Mouse (Mus musculus) hindbrain, embryonic 14.5 days (tissue): Measurements from ENCODE around the gene Isca1. TPM values are rescaled to one million over a fixed set of nuclear protein-coding genes. Genes with fewer than 3 reads are reported as not detected.
"Not testable (repeated sequence)": the region's sequence is repeated elsewhere in the genome, so short reads cannot be mapped to it uniquely, and the experiment has no call there.

ENCODE experiments used
- ATAC-seq: fragments of 200-750 bp; cut with Nextera tagmentation; 2 replicates; pipeline ENCODE4 v1.8.0; 2017; ENCODE audit warnings: moderate number of reproducible peaks, mild to moderate bottlenecking, moderate TSS enrichment, moderate library complexity; ENCODE audit not compliant: low FRiP score
- DNase-seq: peaks from one replicate; pipeline ENCODE4 v3.0.0-alpha.2; 2015; ENCODE audit warnings: low spot score
- H3K27ac ChIP-seq: fragments of 300-500 bp; sonication (generic); 2 replicates; pipeline ENCODE4 v1.5.1; 2014; ENCODE audit warnings: mild to moderate bottlenecking, moderate library complexity
- H3K27me3 ChIP-seq: fragments of 300-500 bp; sonication (generic); 2 replicates; pipeline ENCODE4 v1.6.1; 2014; ENCODE audit warnings: mild to moderate bottlenecking, low read length, mixed read lengths; ENCODE audit not compliant: control insufficient read depth, insufficient read depth
- H3K36me3 ChIP-seq: fragments of 300-500 bp; sonication (generic); replicated peaks from 2 replicates; pipeline ENCODE4 v1.6.1; 2014; ENCODE audit not compliant: control insufficient read depth, insufficient read depth
- H3K4me1 ChIP-seq: fragments of 300-500 bp; sonication (generic); replicated peaks from 2 replicates; pipeline ENCODE4 v1.6.1; 2014; ENCODE audit warnings: antibody characterized with exemption, low read length, mixed read lengths; ENCODE audit not compliant: control insufficient read depth, insufficient read depth
- H3K4me2 ChIP-seq: fragments of 300-500 bp; sonication (generic); replicated peaks from 2 replicates; pipeline ENCODE4 v1.6.1; 2014; ENCODE audit warnings: mild to moderate bottlenecking, moderate library complexity
- H3K4me3 ChIP-seq: fragments of 300-500 bp; sonication (generic); replicated peaks from 2 replicates; pipeline ENCODE4 v1.5.1; 2014; ENCODE audit warnings: mild to moderate bottlenecking, low read length
- H3K9ac ChIP-seq: fragments of 300-500 bp; sonication (generic); 2 replicates; pipeline ENCODE4 v1.6.1; 2014
- H3K9me3 ChIP-seq: fragments of 300-500 bp; sonication (generic); 2 replicates; pipeline ENCODE4 v1.6.1; 2016; ENCODE audit warnings: low read length; ENCODE audit not compliant: control insufficient read depth
- WGBS: fragments of 180-500 bp; shearing (Covaris S2); extraction: QIAGEN DNeasy Blood & Tissue Kit; methylation state at CpG from one replicate; pipeline ENCODE4 v1.1.7; 2014; 5-methylcytosine and 5-hydroxymethylcytosine counted together
- polyA plus RNA-seq: library from polyadenylated mRNA; unstranded; fragments of >200 nt; fragmentation: Nextera tagmentation; extraction: Ambion mirVana; gene quantifications from 2 replicates; pipeline ENCODE4 v1.2.1, GENCODE M21; 2014

Isca1 gene
- polyA plus RNA-seq, 1 experiment from 2014 or later: 185 TPM

DNA sequence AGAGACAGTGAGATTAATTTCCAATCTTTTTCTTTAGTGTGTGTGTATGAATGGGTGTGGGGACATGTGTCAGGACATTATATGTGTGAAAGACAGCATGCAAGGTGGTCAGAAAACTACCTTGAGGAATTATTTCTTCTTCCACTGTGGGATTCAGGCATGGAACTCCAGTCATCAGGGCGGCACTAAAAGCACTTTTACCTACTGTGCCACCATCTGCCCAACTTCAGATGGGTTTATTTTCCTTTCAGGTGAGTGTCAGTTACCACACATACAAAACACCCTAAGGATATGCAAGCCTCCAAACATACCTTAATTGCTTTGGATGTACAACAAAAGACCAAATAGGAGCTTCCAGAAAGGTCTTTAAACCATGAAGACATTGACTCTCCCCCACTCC is 25.2 kb upstream of the Isca1 start:
- Histone ChIP-seq H3K27ac (no peak overlapping the region), H3K36me3 (peaks cover 99% of the 10 kb centered on the region), H3K9me3 (no peaks in the 10 kb centered on the region), H3K4me1 (no peaks in the 10 kb centered on the region), H3K27me3 (no peaks in the 10 kb centered on the region), H3K4me3 (no peak overlapping the region), H3K4me2 (no peak overlapping the region), H3K9ac (no peak overlapping the region)
- 95% methylated on average over 1 of the region's 1 CpGs for WGBS
- ATAC-seq (no peak), DNase-seq (no peak)

- Histone ChIP-seq H3K9me3 (no peaks in the 10 kb centered on the region), H3K27ac (no peak within 1 kb of the TSS), H3K9ac (no peak within 1 kb of the TSS), H3K4me1 (no peaks in the 10 kb centered on the region), H3K36me3 (peaks cover 98% of the 10 kb centered on the region), H3K4me2 (no peak within 1 kb of the TSS), H3K4me3 (no peak within 1 kb of the TSS), H3K27me3 (no peaks in the 10 kb centered on the region)
- DNase-seq (no peak), ATAC-seq (no peak)
- 94% methylated on average over 7 of the region's 7 CpGs for WGBS
Measured at GRCm38 (mm10) chr13:59782145-59782544, 12.5 kb upstream of the Isca1 start, which contains the start of gene Gm49354. Gm49354 (minus strand) TSS chr13:59782245.

DNA sequence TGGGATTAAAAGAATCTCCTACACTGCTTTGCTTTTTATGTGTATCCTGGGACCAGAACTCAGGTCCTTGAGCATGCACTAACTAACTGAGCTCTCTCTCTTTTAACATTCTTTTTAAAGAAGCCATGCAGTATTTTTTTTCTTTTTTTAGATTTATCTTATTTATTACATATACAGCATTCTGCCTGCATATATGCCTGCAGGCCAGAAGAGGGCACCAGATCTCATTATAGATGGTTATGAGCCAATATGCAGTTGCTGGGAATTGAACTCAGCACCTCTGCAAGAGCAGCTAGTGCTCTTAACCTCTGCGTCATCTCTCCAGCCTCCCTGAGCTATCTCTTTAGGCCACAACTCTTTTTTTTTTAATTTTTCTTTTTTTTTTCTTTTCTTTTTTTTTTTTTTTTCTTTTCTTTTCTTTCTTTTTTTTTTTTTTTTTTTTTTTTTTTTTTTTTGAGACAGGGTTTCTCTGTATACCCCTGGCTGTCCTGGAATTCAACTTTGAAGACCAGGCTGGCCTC is 10.2 kb upstream of the Isca1 start:
- not testable (repeated sequence) for H3K9ac ChIP-seq, H3K27me3 ChIP-seq, DNase-seq, H3K9me3 ChIP-seq, H3K4me3 ChIP-seq, H3K27ac ChIP-seq, H3K4me1 ChIP-seq, ATAC-seq, H3K4me2 ChIP-seq
- WGBS: 100% methylated on average over 1 of the region's 1 CpGs
- peaks cover 98% of the 10 kb centered on the region for H3K36me3 ChIP-seq

GRCm38 (mm10) chr13:59779213-59779612 is 9.6 kb upstream of the Isca1 start:
- H3K36me3 ChIP-seq: peaks cover 96% of the 10 kb centered on the region
- H3K27me3 ChIP-seq: no peaks in the 10 kb centered on the region
- ATAC-seq (no peak), DNase-seq (no peak)
- no peak overlapping the region for H3K27ac ChIP-seq
- H3K9ac ChIP-seq: no peak overlapping the region
- 93% methylated on average over 4 of the region's 4 CpGs for WGBS
- no peaks in the 10 kb centered on the region for H3K4me1 ChIP-seq
- H3K9me3 ChIP-seq: no peaks in the 10 kb centered on the region
- no peak overlapping the region for H3K4me2 ChIP-seq
- no peak overlapping the region for H3K4me3 ChIP-seq

DNA sequence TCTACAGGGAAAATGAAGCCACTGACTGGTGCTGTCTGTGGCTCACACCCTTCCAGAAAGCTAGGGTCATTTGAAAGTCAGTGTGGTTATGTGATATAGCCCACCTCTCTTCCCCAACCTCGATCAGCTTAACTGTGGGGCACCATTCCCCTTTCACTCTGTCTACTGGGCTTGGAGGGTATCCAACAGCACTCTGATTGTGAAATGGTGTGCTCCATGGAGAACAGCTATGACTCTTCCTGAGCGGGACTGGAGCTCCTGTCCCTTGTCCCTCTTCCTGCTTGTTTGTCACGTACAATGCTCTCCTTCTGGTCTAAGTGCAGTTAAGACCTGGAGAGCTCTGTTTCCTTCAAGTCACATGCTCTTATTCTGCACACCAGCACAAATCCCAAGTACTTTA is 5.6 kb upstream of the Isca1 start:
- Histone ChIP-seq H3K4me2 (no peak overlapping the region), H3K4me3 (no peak overlapping the region), H3K4me1 (peaks cover 4% of the 10 kb centered on the region; the same call in 1 of the 2 replicates), H3K27me3 (no peaks in the 10 kb centered on the region), H3K36me3 (peaks cover 77% of the 10 kb centered on the region), H3K27ac (no peak overlapping the region), H3K9me3 (no peaks in the 10 kb centered on the region), H3K9ac (no peak overlapping the region)
- DNase-seq: no peak
- 89% methylated on average over 3 of the region's 3 CpGs for WGBS
- no peak for ATAC-seq

DNA sequence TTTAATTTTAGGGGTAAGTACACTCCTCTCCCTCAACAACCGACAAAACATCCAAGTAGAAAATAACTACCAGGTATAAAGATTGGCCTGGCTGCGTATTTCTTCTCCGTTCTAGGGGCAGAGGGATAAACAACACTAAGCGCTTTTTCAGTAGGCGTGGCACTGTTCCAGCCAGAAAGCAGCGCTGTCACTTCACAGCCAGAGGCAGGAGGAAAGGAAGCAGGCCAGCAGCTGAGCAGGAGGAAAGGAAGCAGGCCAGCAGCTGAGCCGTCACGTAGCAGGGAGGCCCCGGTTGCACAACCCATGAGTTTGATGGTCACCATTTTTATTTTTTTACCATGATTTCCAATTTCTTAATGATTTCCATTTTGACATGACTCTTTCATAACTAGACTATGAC is 1.6 kb upstream of the Isca1 start:
- Histone ChIP-seq H3K4me2 (peak overlapping the region; percentile 65; the same call in 1 of the 2 replicates), H3K27ac (peak overlapping the region; percentile 98), H3K36me3 (peaks cover 39% of the 10 kb centered on the region), H3K4me3 (no peak overlapping the region), H3K9me3 (no peaks in the 10 kb centered on the region), H3K4me1 (peaks cover 31% of the 10 kb centered on the region), H3K9ac (peak overlapping the region; percentile 76), H3K27me3 (no peaks in the 10 kb centered on the region)
- ATAC-seq (no peak), DNase-seq (peak; percentile 30)
- WGBS: 65% methylated on average over 9 of the region's 9 CpGs

GRCm38 (mm10) chr13:59770847-59771246 is 1.2 kb upstream of the Isca1 start:
- peak overlapping the region; percentile 53 for H3K4me3 ChIP-seq
- 77% methylated on average over 9 of the region's 9 CpGs for WGBS
- H3K4me1 ChIP-seq: peaks cover 33% of the 10 kb centered on the region
- no peaks in the 10 kb centered on the region for H3K27me3 ChIP-seq
- H3K27ac ChIP-seq: peak overlapping the region; percentile 98
- peak overlapping the region; percentile 65 for H3K4me2 ChIP-seq
- H3K36me3 ChIP-seq: peaks cover 35% of the 10 kb centered on the region
- ATAC-seq: no peak
- peak; percentile 28 for DNase-seq
- H3K9ac ChIP-seq: peak overlapping the region; percentile 76
- no peaks in the 10 kb centered on the region for H3K9me3 ChIP-seq

GRCm38 (mm10) chr13:59770164-59770562 is 553 bp upstream of the Isca1 start:
- no peaks in the 10 kb centered on the region for H3K27me3 ChIP-seq
- under 1% methylated on average over 28 of the region's 28 CpGs for WGBS
- H3K4me3 ChIP-seq: peak overlapping the region; percentile 53
- peaks cover 33% of the 10 kb centered on the region for H3K4me1 ChIP-seq
- peak overlapping the region; percentile 65 for H3K4me2 ChIP-seq
- H3K9ac ChIP-seq: peak overlapping the region; percentile 76
- H3K27ac ChIP-seq: peak overlapping the region; percentile 98
- ATAC-seq (peak; percentile 87), DNase-seq (peak; percentile 90)
- peaks cover 29% of the 10 kb centered on the region for H3K36me3 ChIP-seq
- H3K9me3 ChIP-seq: no peaks in the 10 kb centered on the region

GRCm38 (mm10) chr13:59768531-59768930 is 1.1 kb downstream of the Isca1 start:
- Histone ChIP-seq H3K27ac (no peak overlapping the region), H3K27me3 (no peaks in the 10 kb centered on the region), H3K4me3 (peak overlapping the region; percentile 53), H3K9me3 (no peaks in the 10 kb centered on the region), H3K4me2 (peak overlapping the region; percentile 75), H3K36me3 (peaks cover 14% of the 10 kb centered on the region; the same call in 1 of the 2 replicates), H3K9ac (peak overlapping the region; percentile 65), H3K4me1 (peaks cover 33% of the 10 kb centered on the region)
- DNase-seq (no peak), ATAC-seq (no peak)
- 39% methylated on average over 13 of the region's 13 CpGs for WGBS
